Mouse (Mus musculus) forebrain, embryonic 13.5 days (tissue): ENCODE data around the gene Fer. TPM values are rescaled to one million over a fixed set of nuclear protein-coding genes. Genes with fewer than 3 reads are reported as not detected.

Source experiments
- ATAC-seq: fragments of 200-750 bp; cut with Nextera tagmentation; 2 replicates; pipeline ENCODE4 v1.8.0; 2017
- H3K27ac ChIP-seq: fragments of 300-500 bp; sonication (generic); 2 replicates; pipeline ENCODE4 v1.5.1; 2015; ENCODE audit warnings: inconsistent platforms, mild to moderate bottlenecking, moderate library complexity
- H3K27me3 ChIP-seq: fragments of 300-500 bp; sonication (generic); 2 replicates; pipeline ENCODE4 v1.6.1; 2015; ENCODE audit warnings: mild to moderate bottlenecking, inconsistent platforms
- H3K36me3 ChIP-seq: fragments of 300-500 bp; sonication (generic); 2 replicates; pipeline ENCODE4 v1.6.1; 2015; ENCODE audit warnings: mild to moderate bottlenecking, inconsistent platforms; ENCODE audit not compliant: poor library complexity, severe bottlenecking
- H3K4me1 ChIP-seq: fragments of 300-500 bp; sonication (generic); 2 replicates; pipeline ENCODE4 v1.6.1; 2015; ENCODE audit warnings: inconsistent platforms
- H3K4me2 ChIP-seq: fragments of 300-500 bp; sonication (generic); 2 replicates; pipeline ENCODE4 v1.6.1; 2015; ENCODE audit warnings: inconsistent platforms, mild to moderate bottlenecking, moderate library complexity
- H3K4me3 ChIP-seq: fragments of 300-500 bp; sonication (generic); 2 replicates; pipeline ENCODE4 v1.5.1; 2015; ENCODE audit warnings: mild to moderate bottlenecking, inconsistent platforms
- H3K9ac ChIP-seq: fragments of 300-500 bp; sonication (generic); 2 replicates; pipeline ENCODE4 v1.6.1; 2015; ENCODE audit warnings: mild to moderate bottlenecking, inconsistent platforms
- H3K9me3 ChIP-seq: fragments of 300-500 bp; sonication (generic); replicated peaks from 2 replicates; pipeline ENCODE4 v1.6.1; 2016; ENCODE audit warnings: inconsistent platforms
- WGBS: fragments of 180-500 bp; shearing (Covaris S2); methylation state at CpG from one replicate; pipeline ENCODE4 v1.1.7; 2015; 5-methylcytosine and 5-hydroxymethylcytosine counted together
- polyA plus RNA-seq: library from polyadenylated mRNA; unstranded; fragments of >200 nt; fragmentation: Nextera tagmentation; extraction: Ambion mirVana; gene quantifications from 2 replicates; pipeline ENCODE4 v1.2.1, GENCODE M21; 2015

The Fer gene
- polyA plus RNA-seq, 1 experiment from 2014 or later, result 30.0 TPM

GRCm38 (mm10) chr17:64181291-64181690 lies 318.4 kb downstream of the Fer start:
- Histone ChIP-seq H3K4me1 (peaks cover 11% of the 10 kb centered on the region; the same call in 1 of the 2 replicates), H3K9me3 (no peaks in the 10 kb centered on the region), H3K36me3 (no peaks in the 10 kb centered on the region), H3K27ac (no peak overlapping the region), H3K4me3 (no peak overlapping the region), H3K4me2 (no peak overlapping the region), H3K9ac (no peak overlapping the region), H3K27me3 (no peaks in the 10 kb centered on the region)
- WGBS, result 39% methylated on average over 3 of the region's 3 CpGs
- no peak for ATAC-seq

- H3K9me3 ChIP-seq, result no peaks in the 10 kb centered on the region
- H3K4me3 ChIP-seq, result no peak overlapping the region
- no peaks in the 10 kb centered on the region for H3K36me3 ChIP-seq
- H3K4me1 ChIP-seq, result peaks cover 11% of the 10 kb centered on the region; the same call in 1 of the 2 replicates
- H3K27ac ChIP-seq, result no peak overlapping the region
- H3K9ac ChIP-seq, result no peak overlapping the region
- H3K27me3 ChIP-seq, result no peaks in the 10 kb centered on the region
- no peak for ATAC-seq
- no peak overlapping the region for H3K4me2 ChIP-seq
- WGBS, result 98% methylated on average over 3 of the region's 3 CpGs
Measured at GRCm38 (mm10) chr17:64182599-64182998, 319.7 kb downstream of the Fer start.

- H3K9ac ChIP-seq, result no peak overlapping the region
- peak; percentile 41; the same call in 1 of the 2 replicates for ATAC-seq
- no peaks in the 10 kb centered on the region for H3K9me3 ChIP-seq
- H3K4me1 ChIP-seq, result peaks cover 11% of the 10 kb centered on the region; the same call in 1 of the 2 replicates
- no peak overlapping the region for H3K27ac ChIP-seq
- no peaks in the 10 kb centered on the region for H3K36me3 ChIP-seq
- no peak overlapping the region for H3K4me2 ChIP-seq
- no peak overlapping the region for H3K4me3 ChIP-seq
- 33% methylated on average over 5 of the region's 5 CpGs for WGBS
- H3K27me3 ChIP-seq, result no peaks in the 10 kb centered on the region
Measured at GRCm38 (mm10) chr17:64183196-64183595, 320.3 kb downstream of the Fer start.

Other genes starting within 250 kb of the Fer start
- 2.7 and 3.0 TPM in 2 replicates for gene A930002H24Rik, start 729 bp downstream of the Fer start, polyA plus RNA-seq